Mouse (Mus musculus): Measurements from ENCODE around the gene Fcgbp. TPM values are rescaled to one million over a fixed set of nuclear protein-coding genes. Genes with fewer than 3 reads are reported as not detected.

The Fcgbp gene
- polyA plus RNA-seq, 1 experiment = 0.84 TPM

GRCm38 (mm10) chr7:28059972-28060371 is 11.1 kb upstream of the Fcgbp start:
- no peaks in the 10 kb centered on the region for H3K27me3 ChIP-seq (ENCODE audit: control insufficient read depth, insufficient read depth, low read length, poor library complexity, severe bottlenecking)
- TF ChIP-seq EP300 (IDR thresholded peaks at IDR 0.05; ENCODE audit: insufficient read depth, low read depth, low read length) = no peak
- no peak for TF ChIP-seq POLR2A (IDR thresholded peaks at IDR 0.05; ENCODE audit: insufficient read depth, low read length)
- no peak for TF ChIP-seq CTCF (IDR thresholded peaks at IDR 0.05; ENCODE audit: low read depth, low read length)
- no peaks in the 10 kb centered on the region for H3K4me1 ChIP-seq (ENCODE audit: control insufficient read depth, insufficient read depth, low read length)
- no peak overlapping the region for H3K9ac ChIP-seq (ENCODE audit: low read depth, poor library complexity, severe bottlenecking)
- no peak overlapping the region for H3K27ac ChIP-seq (ENCODE audit: insufficient read depth, low read length)
- 0 out of 2 replicates have a peak, but pooled peaks cover 4% of the 10 kb centered on the region for H3K9me3 ChIP-seq (replicated peaks; ENCODE audit: control insufficient read depth, insufficient read depth, low read length, poor library complexity, severe bottlenecking)
- no peaks in the 10 kb centered on the region for H3K36me3 ChIP-seq (ENCODE audit: control insufficient read depth, insufficient read depth, low read length, poor library complexity, severe bottlenecking)
- no peak overlapping the region for H3K4me3 ChIP-seq (ENCODE audit: low read depth, low read length)

- Histone ChIP-seq H3K36me3 (ENCODE audit: control insufficient read depth, insufficient read depth, low read length, poor library complexity, severe bottlenecking) (no peaks in the 10 kb centered on the region), H3K27ac (ENCODE audit: insufficient read depth, low read length) (no peak overlapping the region), H3K9me3 (replicated peaks; ENCODE audit: control insufficient read depth, insufficient read depth, low read length, poor library complexity, severe bottlenecking) (no peaks in the 10 kb centered on the region), H3K4me3 (ENCODE audit: low read depth, low read length) (no peak overlapping the region), H3K9ac (ENCODE audit: low read depth, poor library complexity, severe bottlenecking) (no peak overlapping the region), H3K27me3 (ENCODE audit: control insufficient read depth, insufficient read depth, low read length, poor library complexity, severe bottlenecking) (no peaks in the 10 kb centered on the region), H3K4me1 (ENCODE audit: control insufficient read depth, insufficient read depth, low read length) (no peaks in the 10 kb centered on the region)
- TF ChIP-seq POLR2A (IDR thresholded peaks at IDR 0.05; ENCODE audit: insufficient read depth, low read length) = no peak
Measured at GRCm38 (mm10) chr7:28068661-28069060, 2.4 kb upstream of the Fcgbp start.

GRCm38 (mm10) chr7:28069546-28070172 is 1.4 kb upstream of the Fcgbp start:
- H3K9me3 ChIP-seq (replicated peaks; ENCODE audit: control insufficient read depth, insufficient read depth, low read length, poor library complexity, severe bottlenecking) = no peaks in the 10 kb centered on the region

GRCm38 (mm10) chr7:28084215-28084614 is 13.2 kb downstream of the Fcgbp start:
- TF ChIP-seq EP300 (IDR thresholded peaks at IDR 0.05; ENCODE audit: insufficient read depth, low read depth, low read length) (no peak), CTCF (IDR thresholded peaks at IDR 0.05; ENCODE audit: low read depth, low read length) (no peak), POLR2A (IDR thresholded peaks at IDR 0.05; ENCODE audit: insufficient read depth, low read length) (no peak)
- H3K4me3 ChIP-seq (ENCODE audit: low read depth, low read length) = no peak overlapping the region

More at GRCm38 (mm10) chr7:28069546-28070172, 1.4 kb upstream of the Fcgbp start:
- Histone ChIP-seq H3K4me3 (ENCODE audit: low read depth, low read length) (no peak overlapping the region), H3K27ac (ENCODE audit: insufficient read depth, low read length) (no peak overlapping the region), H3K27me3 (ENCODE audit: control insufficient read depth, insufficient read depth, low read length, poor library complexity, severe bottlenecking) (no peaks in the 10 kb centered on the region), H3K9ac (ENCODE audit: low read depth, poor library complexity, severe bottlenecking) (no peak overlapping the region), H3K4me1 (ENCODE audit: control insufficient read depth, insufficient read depth, low read length) (no peaks in the 10 kb centered on the region), H3K36me3 (ENCODE audit: control insufficient read depth, insufficient read depth, low read length, poor library complexity, severe bottlenecking) (no peaks in the 10 kb centered on the region)
- no peak for TF ChIP-seq EP300 (IDR thresholded peaks at IDR 0.05; ENCODE audit: insufficient read depth, low read depth, low read length)
- no peak for TF ChIP-seq CTCF (IDR thresholded peaks at IDR 0.05; ENCODE audit: low read depth, low read length)
- TF ChIP-seq POLR2A (IDR thresholded peaks at IDR 0.05; ENCODE audit: insufficient read depth, low read length) = no peak

GRCm38 (mm10) chr7:28086236-28086635 is 15.2 kb downstream of the Fcgbp start:
- peak overlapping the region; percentile 25; the same call in 1 of the 2 replicates for H3K4me3 ChIP-seq (ENCODE audit: low read depth, low read length)
- no peaks in the 10 kb centered on the region for H3K9me3 ChIP-seq (replicated peaks; ENCODE audit: control insufficient read depth, insufficient read depth, low read length, poor library complexity, severe bottlenecking)
- no peaks in the 10 kb centered on the region for H3K36me3 ChIP-seq (ENCODE audit: control insufficient read depth, insufficient read depth, low read length, poor library complexity, severe bottlenecking)
- H3K27ac ChIP-seq (ENCODE audit: insufficient read depth, low read length) = no peak overlapping the region
- no peaks in the 10 kb centered on the region for H3K4me1 ChIP-seq (ENCODE audit: control insufficient read depth, insufficient read depth, low read length)
- H3K27me3 ChIP-seq (ENCODE audit: control insufficient read depth, insufficient read depth, low read length, poor library complexity, severe bottlenecking) = no peaks in the 10 kb centered on the region
- H3K9ac ChIP-seq (ENCODE audit: low read depth, poor library complexity, severe bottlenecking) = no peak overlapping the region
- TF ChIP-seq POLR2A (IDR thresholded peaks at IDR 0.05; ENCODE audit: insufficient read depth, low read length) (no peak), CTCF (IDR thresholded peaks at IDR 0.05; ENCODE audit: low read depth, low read length) (no peak), EP300 (IDR thresholded peaks at IDR 0.05; ENCODE audit: insufficient read depth, low read depth, low read length) (no peak)

More at GRCm38 (mm10) chr7:28084215-28084614, 13.2 kb downstream of the Fcgbp start:
- Histone ChIP-seq H3K4me1 (ENCODE audit: control insufficient read depth, insufficient read depth, low read length) (no peaks in the 10 kb centered on the region), H3K9ac (ENCODE audit: low read depth, poor library complexity, severe bottlenecking) (no peak overlapping the region), H3K9me3 (replicated peaks; ENCODE audit: control insufficient read depth, insufficient read depth, low read length, poor library complexity, severe bottlenecking) (no peaks in the 10 kb centered on the region), H3K27ac (ENCODE audit: insufficient read depth, low read length) (no peak overlapping the region), H3K27me3 (ENCODE audit: control insufficient read depth, insufficient read depth, low read length, poor library complexity, severe bottlenecking) (no peaks in the 10 kb centered on the region), H3K36me3 (ENCODE audit: control insufficient read depth, insufficient read depth, low read length, poor library complexity, severe bottlenecking) (no peaks in the 10 kb centered on the region)

- Histone ChIP-seq H3K27ac (ENCODE audit: insufficient read depth, low read length) (no peak overlapping the region), H3K4me1 (ENCODE audit: control insufficient read depth, insufficient read depth, low read length) (no peaks in the 10 kb centered on the region), H3K27me3 (ENCODE audit: control insufficient read depth, insufficient read depth, low read length, poor library complexity, severe bottlenecking) (no peaks in the 10 kb centered on the region), H3K9me3 (replicated peaks; ENCODE audit: control insufficient read depth, insufficient read depth, low read length, poor library complexity, severe bottlenecking) (no peaks in the 10 kb centered on the region), H3K36me3 (ENCODE audit: control insufficient read depth, insufficient read depth, low read length, poor library complexity, severe bottlenecking) (no peaks in the 10 kb centered on the region), H3K4me3 (ENCODE audit: low read depth, low read length) (peak overlapping the region; percentile 23), H3K9ac (ENCODE audit: low read depth, poor library complexity, severe bottlenecking) (0 out of 2 replicates have a peak overlapping the region, but pooled peaks have one; percentile 23)
- TF ChIP-seq POLR2A (IDR thresholded peaks at IDR 0.05; ENCODE audit: insufficient read depth, low read length) = no peak
- TF ChIP-seq EP300 (IDR thresholded peaks at IDR 0.05; ENCODE audit: insufficient read depth, low read depth, low read length) = no peak
- TF ChIP-seq CTCF (IDR thresholded peaks at IDR 0.05; ENCODE audit: low read depth, low read length) = no peak
Measured at GRCm38 (mm10) chr7:28093541-28093940, 22.5 kb downstream of the Fcgbp start.
